Mouse (Mus musculus) limb, embryonic 11.5 days (tissue): ENCODE data around the gene Tnfrsf4. TPM values are rescaled to one million over a fixed set of nuclear protein-coding genes. Genes with fewer than 3 reads are reported as not detected.

Source experiments
- ATAC-seq: fragments of 200-750 bp; cut with Nextera tagmentation; 2 replicates; pipeline ENCODE4 v1.8.0; 2017; ENCODE audit warnings: low read depth; ENCODE audit not compliant: insufficient number of reproducible peaks, low FRiP score, low TSS enrichment
- DNase-seq: peaks from one replicate; pipeline ENCODE4 v3.0.0-alpha.2; 2015; ENCODE audit warnings: low spot score
- H3K27ac ChIP-seq: fragments of 300-500 bp; sonication (generic); replicated peaks from 2 replicates; pipeline ENCODE4 v1.5.1; 2014; ENCODE audit warnings: low read depth, mild to moderate bottlenecking, low read length
- H3K27me3 ChIP-seq: fragments of 300-500 bp; sonication (generic); 2 replicates; pipeline ENCODE4 v1.6.1; 2014; ENCODE audit warnings: mild to moderate bottlenecking, low read length, mixed read lengths; ENCODE audit not compliant: control insufficient read depth, insufficient read depth
- H3K36me3 ChIP-seq: fragments of 300-500 bp; sonication (generic); 2 replicates; pipeline ENCODE4 v1.6.1; 2014; ENCODE audit warnings: mild to moderate bottlenecking, low read length, moderate library complexity, mixed read lengths; ENCODE audit not compliant: control insufficient read depth, insufficient read depth
- H3K4me1 ChIP-seq: fragments of 300-500 bp; sonication (generic); 2 replicates; pipeline ENCODE4 v1.6.1; 2014; ENCODE audit warnings: low read length, mixed read lengths; ENCODE audit not compliant: control insufficient read depth, insufficient read depth
- H3K4me2 ChIP-seq: fragments of 300-500 bp; sonication (generic); 2 replicates; pipeline ENCODE4 v1.6.1; 2014; ENCODE audit warnings: low read depth, mild to moderate bottlenecking, moderate library complexity; ENCODE audit not compliant: severe bottlenecking
- H3K4me3 ChIP-seq: fragments of 300-500 bp; sonication (generic); 2 replicates; pipeline ENCODE4 v1.5.1; 2014; ENCODE audit warnings: low read depth, low read length
- H3K9ac ChIP-seq: fragments of 300-500 bp; sonication (generic); 2 replicates; pipeline ENCODE4 v1.6.1; 2014; ENCODE audit warnings: mild to moderate bottlenecking, low read length
- H3K9me3 ChIP-seq: fragments of 300-500 bp; sonication (generic); 2 replicates; pipeline ENCODE4 v1.6.1; 2016; ENCODE audit warnings: low read length; ENCODE audit not compliant: control insufficient read depth
- WGBS: fragments of 180-500 bp; shearing (Covaris S2); extraction: QIAGEN DNeasy Blood & Tissue Kit; methylation state at CpG from one replicate; pipeline ENCODE4 v1.1.7; 2014; 5-methylcytosine and 5-hydroxymethylcytosine counted together
- polyA plus RNA-seq: library from polyadenylated mRNA; unstranded; fragments of >200 nt; fragmentation: Nextera tagmentation; extraction: Ambion mirVana; gene quantifications from 2 replicates; pipeline ENCODE4 v1.2.1, GENCODE M21; 2014

Gene Tnfrsf4
- polyA plus RNA-seq, 1 experiment from 2014 or later, result 0.29 TPM

GRCm38 (mm10) chr4:156019771-156020170, 6.1 kb downstream of the Tnfrsf4 start:
- Histone ChIP-seq H3K9me3 (no peaks in the 10 kb centered on the region), H3K27me3 (no peaks in the 10 kb centered on the region), H3K27ac (no peak overlapping the region), H3K9ac (no peak overlapping the region), H3K36me3 (peaks cover 3% of the 10 kb centered on the region; the same call in 1 of the 2 replicates), H3K4me3 (no peak overlapping the region), H3K4me2 (no peak overlapping the region), H3K4me1 (no peaks in the 10 kb centered on the region)
- no peak for DNase-seq
- no peak for ATAC-seq
- 86% methylated on average over 12 of the region's 12 CpGs for WGBS

- ATAC-seq, result no peak
- WGBS, result 71% methylated on average over 3 of the region's 3 CpGs
- Histone ChIP-seq H3K36me3 (no peaks in the 10 kb centered on the region; the same call in 1 of the 2 replicates), H3K9me3 (no peaks in the 10 kb centered on the region), H3K27me3 (no peaks in the 10 kb centered on the region), H3K4me1 (no peaks in the 10 kb centered on the region), H3K9ac (no peak overlapping the region), H3K27ac (no peak overlapping the region), H3K4me2 (no peak overlapping the region), H3K4me3 (no peak overlapping the region)
- DNase-seq, result no peak
Observed at GRCm38 (mm10) chr4:156021381-156021780, 7.7 kb downstream of the Tnfrsf4 start.

DNA sequence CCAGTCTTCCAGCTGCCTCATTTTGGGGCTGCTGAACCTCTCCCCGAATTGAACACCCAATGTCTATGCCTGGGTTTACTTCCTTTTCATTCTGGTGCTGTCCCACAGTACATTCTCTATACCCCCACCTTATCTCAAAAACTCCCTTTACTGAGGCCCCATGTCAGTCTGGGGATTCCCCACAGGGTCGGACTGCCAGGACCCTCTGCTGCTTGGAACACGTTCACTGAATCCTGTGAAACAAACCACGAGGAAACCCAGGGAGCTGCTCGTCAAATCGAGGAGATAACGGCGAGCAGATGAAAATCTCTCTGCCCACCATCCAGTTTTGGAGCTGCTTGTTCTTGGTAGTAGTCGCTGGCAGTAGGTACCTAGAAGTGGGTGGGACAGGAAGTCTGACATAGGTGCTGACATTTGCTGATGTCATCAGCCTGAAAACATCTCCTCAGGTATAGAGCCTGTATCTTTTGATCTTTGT, 8.3 kb downstream of the Tnfrsf4 start:
- H3K27me3 ChIP-seq, result no peaks in the 10 kb centered on the region
- H3K4me2 ChIP-seq, result no peak overlapping the region
- no peak overlapping the region for H3K9ac ChIP-seq
- no peaks in the 10 kb centered on the region for H3K9me3 ChIP-seq
- WGBS, result 62% methylated on average over 9 of the region's 9 CpGs
- no peak overlapping the region for H3K4me3 ChIP-seq
- ATAC-seq (no peak), DNase-seq (no peak)
- H3K36me3 ChIP-seq, result no peaks in the 10 kb centered on the region; the same call in 1 of the 2 replicates
- H3K4me1 ChIP-seq, result no peaks in the 10 kb centered on the region
- no peak overlapping the region for H3K27ac ChIP-seq

DNA sequence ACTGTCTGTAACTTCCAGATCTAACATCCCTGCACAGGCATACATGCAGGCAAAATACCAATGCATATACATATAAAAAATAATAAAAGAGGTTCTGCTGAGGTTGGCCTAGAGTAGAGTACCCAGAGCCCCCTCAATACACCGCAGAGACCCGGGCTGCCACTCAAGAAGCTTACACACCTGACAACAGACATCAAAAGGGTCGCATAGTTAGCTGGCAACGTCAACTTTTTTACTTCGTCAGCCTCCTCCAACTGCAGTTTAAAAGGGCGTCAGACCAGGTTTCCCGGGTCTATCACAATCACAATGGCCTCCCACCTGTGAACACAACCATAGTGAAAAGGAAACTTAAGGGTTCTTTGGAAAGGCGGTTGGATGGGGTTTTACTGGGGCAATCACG, 9.9 kb downstream of the Tnfrsf4 start:
- no peak overlapping the region for H3K4me3 ChIP-seq
- H3K27me3 ChIP-seq, result no peaks in the 10 kb centered on the region
- H3K4me1 ChIP-seq, result no peaks in the 10 kb centered on the region
- no peak for ATAC-seq
- no peaks in the 10 kb centered on the region; the same call in 1 of the 2 replicates for H3K36me3 ChIP-seq
- H3K27ac ChIP-seq, result no peak overlapping the region
- H3K9me3 ChIP-seq, result no peaks in the 10 kb centered on the region
- 85% methylated on average over 9 of the region's 9 CpGs for WGBS
- no peak overlapping the region for H3K4me2 ChIP-seq
- DNase-seq, result no peak
- no peak overlapping the region for H3K9ac ChIP-seq

- WGBS, result 91% methylated on average over 7 of the region's 7 CpGs
- H3K27me3 ChIP-seq, result no peaks in the 10 kb centered on the region
- no peak overlapping the region for H3K27ac ChIP-seq
- no peak for ATAC-seq
- no peak overlapping the region for H3K9ac ChIP-seq
- H3K4me1 ChIP-seq, result no peaks in the 10 kb centered on the region
- DNase-seq, result no peak
- H3K36me3 ChIP-seq, result no peaks in the 10 kb centered on the region; the same call in 1 of the 2 replicates
- no peak overlapping the region for H3K4me2 ChIP-seq
- no peak overlapping the region for H3K4me3 ChIP-seq
- H3K9me3 ChIP-seq, result no peaks in the 10 kb centered on the region
Observed at GRCm38 (mm10) chr4:156024184-156024583, 10.5 kb downstream of the Tnfrsf4 start.

GRCm38 (mm10) chr4:156026013-156026412, 12.4 kb downstream of the Tnfrsf4 start, which contains the start of gene Tnfrsf18:
TSS of gene Tnfrsf18 (plus strand) at chr4:156026164.
- H3K27ac ChIP-seq, result no peak within 1 kb of the TSS

DNA sequence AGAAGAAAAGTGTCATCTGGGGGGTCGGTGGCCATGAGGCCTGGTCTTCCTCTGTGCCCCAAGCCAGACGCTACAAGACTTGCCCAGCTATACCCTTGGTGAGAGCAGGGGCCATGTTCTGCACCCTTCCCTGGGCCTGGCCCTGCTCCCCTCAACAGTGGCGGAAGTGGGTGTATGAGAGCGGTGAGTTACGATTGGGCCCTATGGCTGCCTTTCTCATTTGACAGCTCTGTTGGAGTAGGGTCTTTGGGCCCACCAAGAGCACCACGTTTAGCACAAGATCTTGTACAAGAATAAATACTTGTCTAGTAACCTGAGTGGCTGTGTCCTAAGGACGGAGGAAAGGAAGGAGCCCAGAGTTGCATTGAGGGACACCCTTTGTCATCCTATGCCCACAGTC, 14.9 kb downstream of the Tnfrsf4 start:
- Histone ChIP-seq H3K4me1 (peaks cover 11% of the 10 kb centered on the region; the same call in 1 of the 2 replicates), H3K36me3 (no peaks in the 10 kb centered on the region), H3K27me3 (no peaks in the 10 kb centered on the region), H3K27ac (no peak overlapping the region), H3K4me3 (no peak overlapping the region), H3K4me2 (no peak overlapping the region), H3K9ac (no peak overlapping the region), H3K9me3 (no peaks in the 10 kb centered on the region)
- DNase-seq, result no peak
- no peak for ATAC-seq
- WGBS, result 93% methylated on average over 7 of the region's 7 CpGs

More at GRCm38 (mm10) chr4:156026013-156026412, 12.4 kb downstream of the Tnfrsf4 start, which contains the start of gene Tnfrsf18:
- Histone ChIP-seq H3K9me3 (no peaks in the 10 kb centered on the region), H3K9ac (no peak within 1 kb of the TSS), H3K27me3 (no peaks in the 10 kb centered on the region), H3K4me3 (no peak within 1 kb of the TSS), H3K4me1 (peaks cover 4% of the 10 kb centered on the region; the same call in 1 of the 2 replicates), H3K4me2 (no peak within 1 kb of the TSS), H3K36me3 (no peaks in the 10 kb centered on the region)
- ATAC-seq, result no peak
- DNase-seq, result no peak
- 72% methylated on average over 4 of the region's 4 CpGs for WGBS

DNA sequence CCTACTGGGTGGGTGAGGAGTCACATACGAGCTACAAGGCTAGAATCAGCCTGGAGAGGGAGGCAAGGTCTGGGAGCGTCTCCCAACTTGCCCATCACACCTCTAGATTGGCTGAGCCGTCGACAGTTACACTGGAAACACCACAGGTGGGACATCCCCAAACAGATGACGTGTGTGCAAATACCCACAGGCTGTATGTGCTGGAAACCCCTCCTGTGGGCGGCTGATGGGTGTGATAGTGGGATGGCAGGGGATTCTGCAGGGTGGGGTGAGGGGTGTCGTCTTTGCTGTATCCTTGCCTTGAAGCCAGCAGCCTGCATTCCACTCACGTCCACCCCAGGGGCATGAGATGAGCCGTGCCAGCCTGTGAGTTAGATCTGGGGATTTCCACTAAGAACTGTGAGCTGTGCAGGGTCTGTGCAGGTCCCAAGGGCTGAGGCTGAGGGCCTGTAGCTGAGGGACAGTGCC, 17.0 kb downstream of the Tnfrsf4 start:
- ATAC-seq, result no peak
- WGBS, result 62% methylated on average over 9 of the region's 9 CpGs
- no peak overlapping the region for H3K27ac ChIP-seq

DNA sequence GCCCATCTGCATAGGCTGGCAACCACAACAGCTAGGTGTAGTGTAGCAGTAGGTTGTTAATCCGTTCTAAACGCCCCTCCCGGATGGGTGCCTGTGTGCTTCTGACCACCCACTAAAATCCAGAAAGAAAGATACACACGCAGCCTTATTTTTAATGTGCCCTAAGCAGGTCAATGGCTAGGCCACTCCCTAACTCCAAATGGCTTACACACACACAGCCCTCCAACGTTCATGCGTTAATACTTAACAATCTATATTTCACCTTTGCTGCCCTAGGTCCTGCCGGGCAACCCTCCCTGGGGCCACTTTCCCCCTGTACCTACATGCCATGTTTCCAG, 17.6 kb downstream of the Tnfrsf4 start:
- peaks cover 21% of the 10 kb centered on the region for H3K27me3 ChIP-seq
- WGBS, result 5% methylated on average over 7 of the region's 7 CpGs
- ATAC-seq (no peak; the same call in 1 of the 2 replicates), DNase-seq (no peak)
- H3K36me3 ChIP-seq, result no peaks in the 10 kb centered on the region
- peak overlapping the region; percentile 46 for H3K9ac ChIP-seq
- no peaks in the 10 kb centered on the region for H3K9me3 ChIP-seq
- H3K27ac ChIP-seq, result no peak overlapping the region
- H3K4me1 ChIP-seq, result peaks cover 11% of the 10 kb centered on the region; the same call in 1 of the 2 replicates
- H3K4me3 ChIP-seq, result peak overlapping the region; percentile 43
- peak overlapping the region; percentile 67 for H3K4me2 ChIP-seq

More for the DNA sequence above, 17.0 kb downstream of the Tnfrsf4 start:
- H3K27me3 ChIP-seq, result peaks cover 16% of the 10 kb centered on the region
- peak overlapping the region; percentile 67 for H3K4me2 ChIP-seq
- H3K4me3 ChIP-seq, result peak overlapping the region; percentile 43
- H3K9me3 ChIP-seq, result no peaks in the 10 kb centered on the region
- peaks cover 11% of the 10 kb centered on the region; the same call in 1 of the 2 replicates for H3K4me1 ChIP-seq
- no peak for DNase-seq
- peak overlapping the region; percentile 46 for H3K9ac ChIP-seq
- H3K36me3 ChIP-seq, result no peaks in the 10 kb centered on the region
